Mouse (Mus musculus) myocyte (in vitro differentiated cells): ENCODE data around the gene Txnl4b. TPM values are rescaled to one million over a fixed set of nuclear protein-coding genes. Genes with fewer than 3 reads are reported as not detected.

ENCODE experiments used
- H3K27me3 ChIP-seq: one replicate; pipeline ENCODE4 v1.6.1; 2011; ENCODE audit not compliant: control insufficient read depth, insufficient read depth, insufficient read length
- H3K36me3 ChIP-seq: one replicate; pipeline ENCODE4 v1.6.1; 2011; ENCODE audit not compliant: control insufficient read depth, insufficient read depth
- H3K4me2 ChIP-seq: one replicate; pipeline ENCODE4 v1.6.1; 2011; ENCODE audit warnings: low read depth, control low read depth
- H3K4me3 ChIP-seq: one replicate; pipeline ENCODE4 v1.5.1; 2011; ENCODE audit warnings: mild to moderate bottlenecking, control low read depth, moderate library complexity
- H3K79me2 ChIP-seq: one replicate; pipeline ENCODE4 v1.6.1; 2011; ENCODE audit not compliant: control insufficient read depth, insufficient read depth
- H3ac ChIP-seq: one replicate; pipeline ENCODE4 v1.6.1; 2011; ENCODE audit not compliant: control insufficient read depth, insufficient read length
- CEBPB ChIP-seq: IDR thresholded peaks from 2 replicates; pipeline ENCODE4 v1.6.1; 2011; ENCODE audit warnings: mild to moderate bottlenecking, moderate library complexity; ENCODE audit not compliant: poor library complexity, insufficient read depth, severe bottlenecking
- E2F4 ChIP-seq: IDR thresholded peaks from one replicate; pipeline ENCODE4 v1.6.1; 2011; ENCODE audit warnings: mild to moderate bottlenecking, control low read depth, moderate library complexity; ENCODE audit not compliant: insufficient read depth
- MAX ChIP-seq: IDR thresholded peaks from one replicate; pipeline ENCODE4 v1.6.1; 2011; ENCODE audit warnings: low read depth, mild to moderate bottlenecking, control low read depth
- MYOD1 ChIP-seq, 3 experiments: IDR thresholded peaks; one replicate each; pipeline ENCODE4 v1.6.1; 2011; ENCODE audit warnings: control low read depth in 2 of 3, low read depth in 2 of 3, mild to moderate bottlenecking in 2 of 3, moderate library complexity in 1 of 3; ENCODE audit not compliant: insufficient read length in 2 of 3, control insufficient read depth in 1 of 3
- MYOG ChIP-seq, 3 experiments: IDR thresholded peaks; one replicate each; pipeline ENCODE4 v1.6.1; 2011; ENCODE audit warnings: control low read depth in 2 of 3, low read depth in 2 of 3, mild to moderate bottlenecking in 2 of 3; ENCODE audit not compliant: insufficient read length in 2 of 3, control insufficient read depth in 1 of 3, insufficient read depth in 1 of 3
- POLR2A ChIP-seq: IDR thresholded peaks from one replicate; pipeline ENCODE4 v1.6.1; 2011; ENCODE audit warnings: low read depth, mild to moderate bottlenecking, control low read depth, moderate library complexity; ENCODE audit not compliant: insufficient read length
- POLR2AphosphoS2 ChIP-seq: IDR thresholded peaks from one replicate; pipeline ENCODE4 v1.6.1; 2011; ENCODE audit warnings: low read depth, control low read depth; ENCODE audit not compliant: insufficient read length
- REST ChIP-seq: IDR thresholded peaks from one replicate; pipeline ENCODE4 v1.6.1; 2011; ENCODE audit warnings: mild to moderate bottlenecking, control low read depth, moderate library complexity; ENCODE audit not compliant: insufficient read depth, insufficient read length
- SRF ChIP-seq: IDR thresholded peaks from one replicate; pipeline ENCODE4 v1.6.1; 2011; ENCODE audit warnings: low read depth; ENCODE audit not compliant: control insufficient read depth, insufficient read length
- TCF12 ChIP-seq: IDR thresholded peaks from one replicate; pipeline ENCODE4 v1.6.1; 2011; ENCODE audit warnings: mild to moderate bottlenecking, control low read depth; ENCODE audit not compliant: poor library complexity, insufficient read depth, severe bottlenecking
- TCF3 ChIP-seq: IDR thresholded peaks from one replicate; pipeline ENCODE4 v1.6.1; 2011; ENCODE audit warnings: low read depth, control low read depth; ENCODE audit not compliant: insufficient read length
- USF1 ChIP-seq: IDR thresholded peaks from one replicate; pipeline ENCODE4 v1.6.1; 2011; ENCODE audit warnings: low read depth, mild to moderate bottlenecking, control low read depth, moderate library complexity
- polyA plus RNA-seq: library from polyadenylated mRNA; unstranded; fragments of >200 nt; fragmentation: generic; extraction: Trizol; gene quantifications from one replicate; pipeline ENCODE4 v1.2.1, GENCODE M21; 2012; ENCODE audit warnings: missing spikeins

Gene Txnl4b
- polyA plus RNA-seq, 1 experiment = 6.9 TPM

- Histone ChIP-seq H3K79me2 (no peaks in the 10 kb centered on the region), H3K4me2 (no peak overlapping the region), H3K27me3 (peaks cover 21% of the 10 kb centered on the region), H3K4me3 (no peak overlapping the region), H3ac (no peak overlapping the region), H3K36me3 (no peaks in the 10 kb centered on the region)
- TF ChIP-seq TCF12 (no peak), MAX (no peak), CEBPB (no peak), TCF3 (no peak), REST (no peak), MYOG (IDR thresholded peaks at IDR 0.05; ENCODE audit: control insufficient read depth in 1 of 3, insufficient read depth in 1 of 3, insufficient read length in 2 of 3, low read depth in 2 of 3) (no peak), USF1 (no peak), POLR2AphosphoS2 (no peak), SRF (no peak), E2F4 (no peak)
Observed at GRCm38 (mm10) chr8:109585652-109586051, 20.0 kb downstream of the Txnl4b start.

- Histone ChIP-seq H3K4me2 (no peak overlapping the region), H3K79me2 (no peaks in the 10 kb centered on the region), H3K36me3 (no peaks in the 10 kb centered on the region), H3K27me3 (peaks cover 21% of the 10 kb centered on the region), H3ac (no peak overlapping the region), H3K4me3 (no peak overlapping the region)
- TF ChIP-seq MYOD1 (IDR thresholded peaks at IDR 0.05; ENCODE audit: control insufficient read depth in 1 of 3, insufficient read length in 2 of 3, low read depth in 2 of 3) = no peak
- no peak for TF ChIP-seq POLR2AphosphoS2
- TF ChIP-seq SRF = no peak
- no peak for TF ChIP-seq E2F4
- TF ChIP-seq CEBPB = no peak
- TF ChIP-seq POLR2A = no peak
Observed at GRCm38 (mm10) chr8:109586972-109587504, 21.3 kb downstream of the Txnl4b start.

GRCm38 (mm10) chr8:109590901-109591300 lies 25.2 kb downstream of the Txnl4b start:
- Histone ChIP-seq H3K4me3 (no peak overlapping the region), H3ac (no peak overlapping the region), H3K79me2 (no peaks in the 10 kb centered on the region), H3K27me3 (no peaks in the 10 kb centered on the region), H3K4me2 (no peak overlapping the region), H3K36me3 (peaks cover 3% of the 10 kb centered on the region)
- TF ChIP-seq TCF3 = no peak
- TF ChIP-seq USF1 = no peak
- no peak for TF ChIP-seq TCF12

- no peak overlapping the region for H3K4me3 ChIP-seq
- H3K79me2 ChIP-seq = no peaks in the 10 kb centered on the region
- no peak for TF ChIP-seq CEBPB
- TF ChIP-seq MYOD1 (IDR thresholded peaks at IDR 0.05; ENCODE audit: control insufficient read depth in 1 of 3, insufficient read length in 2 of 3, low read depth in 2 of 3) = no peak
- no peak for TF ChIP-seq REST
- no peak for TF ChIP-seq POLR2AphosphoS2
- TF ChIP-seq MAX = no peak
- no peak for TF ChIP-seq POLR2A
- TF ChIP-seq MYOG (IDR thresholded peaks at IDR 0.05; ENCODE audit: control insufficient read depth in 1 of 3, insufficient read depth in 1 of 3, insufficient read length in 2 of 3, low read depth in 2 of 3) = no peak
- no peak for TF ChIP-seq USF1
- TF ChIP-seq TCF3 = no peak
- TF ChIP-seq TCF12 = no peak
- no peak for TF ChIP-seq E2F4
- TF ChIP-seq SRF = no peak
- H3K27me3 ChIP-seq = no peaks in the 10 kb centered on the region
- no peak overlapping the region for H3K4me2 ChIP-seq
- H3K36me3 ChIP-seq = peaks cover 3% of the 10 kb centered on the region
- no peak overlapping the region for H3ac ChIP-seq
Observed at GRCm38 (mm10) chr8:109591367-109591766, 25.7 kb downstream of the Txnl4b start.

- Histone ChIP-seq H3K36me3 (peaks cover 3% of the 10 kb centered on the region), H3K79me2 (no peaks in the 10 kb centered on the region), H3K27me3 (no peaks in the 10 kb centered on the region), H3K4me2 (no peak overlapping the region), H3ac (no peak overlapping the region), H3K4me3 (no peak overlapping the region)
- no peak for TF ChIP-seq CEBPB
Observed at GRCm38 (mm10) chr8:109592164-109592563, 26.5 kb downstream of the Txnl4b start.
